Mouse (Mus musculus) megakaryocyte, embryonic 14.5 days (primary cell): Measurements from ENCODE around the gene Xpnpep1. TPM values are rescaled to one million over a fixed set of nuclear protein-coding genes. Genes with fewer than 3 reads are reported as not detected.

ENCODE experiments used
- H3K27me3 ChIP-seq: replicated peaks from 2 replicates; pipeline ENCODE3; 2012; ENCODE audit warnings: inconsistent platforms
- H3K36me3 ChIP-seq: replicated peaks from 2 replicates; pipeline ENCODE3; 2012; ENCODE audit warnings: low read length, inconsistent platforms, mixed read lengths
- H3K4me1 ChIP-seq: 2 replicates; pipeline ENCODE4 v1.6.1; 2012; ENCODE audit warnings: inconsistent platforms
- H3K4me3 ChIP-seq: replicated peaks from 2 replicates; pipeline ENCODE3; 2012; ENCODE audit warnings: moderate library complexity, mild to moderate bottlenecking, inconsistent platforms
- H3K9me3 ChIP-seq: 2 replicates; pipeline ENCODE4 v1.6.1; 2012; ENCODE audit warnings: inconsistent platforms
- FLI1 ChIP-seq: IDR thresholded peaks from 2 replicates; pipeline ENCODE4 v1.6.1; 2012; ENCODE audit warnings: low read length, inconsistent platforms, mixed read lengths
- GATA1 ChIP-seq: IDR thresholded peaks from 3 replicates; pipeline ENCODE4 v1.6.1; 2012; ENCODE audit warnings: mixed read lengths, low read length, inconsistent platforms, borderline replicate concordance
- polyA plus RNA-seq: library from polyadenylated mRNA; stranded (reverse); fragments of >175 nt; gene quantifications from 2 replicates; pipeline ENCODE4 v1.2.3, GENCODE M21; 2012; ENCODE audit warnings: low replicate concordance; ENCODE audit not compliant: insufficient read depth

The Xpnpep1 gene
- polyA plus RNA-seq, 1 experiment = 183 TPM

- Histone ChIP-seq H3K27me3 (no peaks in the 10 kb centered on the region), H3K9me3 (peaks cover 5% of the 10 kb centered on the region; the same call in 1 of the 2 replicates), H3K36me3 (no peaks in the 10 kb centered on the region), H3K4me3 (no peak overlapping the region), H3K4me1 (no peaks in the 10 kb centered on the region)
- TF ChIP-seq FLI1 (no peak), GATA1 (no peak)
Observed at GRCm38 (mm10) chr19:52891807-52892442, 148.1 kb downstream of the Xpnpep1 start.

Other genes with a start within 250 kb of the Xpnpep1 start
- gene Add3, start 100.2 kb upstream of the Xpnpep1 start, polyA plus RNA-seq = 1.3 and 6.1 TPM in 2 replicates